Mouse (Mus musculus) kidney, adult 2 months (tissue): ENCODE results near the gene Fkbp14. TPM values are rescaled to one million over a fixed set of nuclear protein-coding genes. Genes with fewer than 3 reads are reported as not detected.
A peak's percentile ranks its signal among the peaks of the same experiment; 100 is the strongest.

Experiments
- DNase-seq: peaks from one replicate; pipeline ENCODE4 v3.0.0; 2021
- H3K27ac ChIP-seq: fragments of 200-500 bp; 2 replicates; pipeline ENCODE4 v1.5.1; 2012; ENCODE audit warnings: low read depth, low read length, control low read depth, inconsistent platforms; ENCODE audit not compliant: insufficient read depth
- H3K27me3 ChIP-seq: fragments of 200-500 bp; replicated peaks from 2 replicates; pipeline ENCODE4 v1.6.1; 2012; ENCODE audit warnings: mild to moderate bottlenecking, moderate library complexity, low read length, inconsistent platforms; ENCODE audit not compliant: control insufficient read depth, insufficient read depth
- H3K36me3 ChIP-seq: fragments of 200-500 bp; 2 replicates; pipeline ENCODE4 v1.6.1; 2012; ENCODE audit warnings: mild to moderate bottlenecking, moderate library complexity, low read length, inconsistent platforms; ENCODE audit not compliant: control insufficient read depth, insufficient read depth
- H3K4me1 ChIP-seq: fragments of 200-500 bp; 2 replicates; pipeline ENCODE4 v1.6.1; 2011; ENCODE audit warnings: low read length; ENCODE audit not compliant: control insufficient read depth, insufficient read depth
- H3K4me3 ChIP-seq: fragments of 200-500 bp; 2 replicates; pipeline ENCODE4 v1.5.1; 2011; ENCODE audit warnings: mild to moderate bottlenecking, low read depth, low read length, control low read depth; ENCODE audit not compliant: insufficient read depth
- CTCF ChIP-seq: fragments of 200-500 bp; conservative IDR thresholded peaks from 2 replicates; pipeline ENCODE4 v1.5.1; 2011; ENCODE audit warnings: low read depth, mild to moderate bottlenecking, control low read depth, low read length, moderate library complexity, mixed read lengths; ENCODE audit not compliant: insufficient read depth, insufficient read length
- POLR2A ChIP-seq: fragments of 200-500 bp; IDR thresholded peaks from one replicate; pipeline ENCODE4 v1.6.1; 2011; ENCODE audit warnings: low read depth, low read length, control low read depth
- WGBS: fragments of 180-500 bp; shearing (Covaris S2); methylation state at CpG from one replicate; pipeline ENCODE4 v1.1.7; 2018; 5-methylcytosine and 5-hydroxymethylcytosine counted together
- polyA plus RNA-seq: library from polyadenylated mRNA; depleted of rRNA; stranded (reverse); fragments of >200 nt; gene quantifications from 2 replicates; pipeline ENCODE4 v1.2.3, GENCODE M21; 2012; rRNA removed

Fkbp14 gene
- polyA plus RNA-seq, result 3.7 and 4.5 TPM in 2 replicates

DNA sequence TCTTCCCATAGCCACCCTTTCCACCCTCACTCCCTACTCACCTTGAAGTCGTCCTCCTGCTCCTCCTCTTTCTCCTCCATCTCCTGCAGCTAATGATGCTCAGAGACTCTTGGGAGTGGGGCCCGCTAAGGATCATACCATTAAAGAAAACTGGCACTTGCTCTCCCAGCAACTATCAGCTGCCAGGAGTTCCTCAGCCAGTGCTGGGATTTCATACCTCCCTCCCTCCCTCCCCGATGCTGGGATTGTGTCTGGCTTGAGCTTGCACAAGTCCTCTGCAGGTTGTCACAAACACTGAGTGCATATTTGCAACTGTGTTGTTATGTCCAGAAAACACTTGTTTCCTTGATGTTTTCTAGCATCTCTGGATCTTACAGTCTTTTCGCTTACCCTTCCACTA, at the start of gene Fkbp14:
TSS of gene Fkbp14 (minus strand) at position 101 of the 400 bp plus-strand sequence.
- Histone ChIP-seq H3K4me1 (peaks cover 21% of the 10 kb centered on the region; the same call in 1 of the 2 replicates), H3K36me3 (no peaks in the 10 kb centered on the region), H3K27me3 (no peaks in the 10 kb centered on the region), H3K4me3 (peak within 1 kb of the TSS; percentile 47), H3K27ac (peak within 1 kb of the TSS; percentile 61)
- no peak for DNase-seq
- 67% methylated on average over 4 of the region's 4 CpGs for WGBS
- TF ChIP-seq CTCF (no peak), POLR2A (no peak)

DNA sequence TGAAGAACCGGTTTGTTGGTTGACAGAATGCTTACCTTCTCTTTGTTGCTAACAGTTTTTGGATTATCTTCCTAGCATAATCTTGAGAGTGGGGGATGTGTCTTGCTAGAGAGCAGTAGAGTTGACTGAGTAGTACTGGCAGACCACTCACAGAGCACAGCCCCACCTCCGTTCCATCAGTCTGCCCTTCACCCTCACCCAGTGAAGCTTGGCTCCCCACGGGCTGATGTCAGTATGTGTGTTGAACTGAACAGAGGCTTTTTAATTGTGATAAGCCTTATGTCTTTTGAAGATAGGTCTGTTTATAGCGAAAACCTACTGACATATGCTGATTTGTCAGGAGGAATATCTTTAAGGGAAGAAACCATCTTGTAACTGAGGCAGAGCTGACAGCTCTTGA, 46.1 kb upstream of the Fkbp14 start:
- no peak for TF ChIP-seq CTCF
- no peak for TF ChIP-seq POLR2A
- Histone ChIP-seq H3K27ac (no peak overlapping the region), H3K4me1 (no peaks in the 10 kb centered on the region), H3K27me3 (no peaks in the 10 kb centered on the region), H3K36me3 (peaks cover 9% of the 10 kb centered on the region), H3K4me3 (no peak overlapping the region)
- 89% methylated on average over 4 of the region's 4 CpGs for WGBS
- no peak for DNase-seq

DNA sequence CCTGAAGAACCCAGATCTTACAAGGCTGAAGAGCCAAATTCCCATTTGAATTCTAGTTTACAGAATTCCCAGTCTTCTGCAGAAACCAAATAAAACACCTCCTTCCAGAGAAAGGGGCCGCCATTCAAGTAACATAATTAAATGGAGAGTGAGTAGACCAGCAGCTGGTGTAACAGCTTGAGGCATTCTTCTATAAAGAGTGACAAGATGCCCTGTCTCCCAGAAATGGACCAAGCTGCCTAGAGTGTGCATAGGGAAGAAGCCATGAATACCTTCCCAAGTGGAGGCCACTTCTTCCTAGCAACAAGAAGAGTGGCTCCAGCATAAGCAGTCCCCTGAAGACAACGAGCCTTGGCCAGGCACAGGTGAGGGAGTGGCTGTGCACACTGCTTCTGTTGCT, 44.8 kb upstream of the Fkbp14 start:
- Histone ChIP-seq H3K4me3 (no peak overlapping the region), H3K4me1 (no peaks in the 10 kb centered on the region), H3K27ac (no peak overlapping the region), H3K27me3 (no peaks in the 10 kb centered on the region), H3K36me3 (peaks cover 9% of the 10 kb centered on the region)
- WGBS, result 90% methylated on average over 2 of the region's 2 CpGs
- TF ChIP-seq POLR2A (no peak), CTCF (no peak)
- DNase-seq, result no peak

DNA sequence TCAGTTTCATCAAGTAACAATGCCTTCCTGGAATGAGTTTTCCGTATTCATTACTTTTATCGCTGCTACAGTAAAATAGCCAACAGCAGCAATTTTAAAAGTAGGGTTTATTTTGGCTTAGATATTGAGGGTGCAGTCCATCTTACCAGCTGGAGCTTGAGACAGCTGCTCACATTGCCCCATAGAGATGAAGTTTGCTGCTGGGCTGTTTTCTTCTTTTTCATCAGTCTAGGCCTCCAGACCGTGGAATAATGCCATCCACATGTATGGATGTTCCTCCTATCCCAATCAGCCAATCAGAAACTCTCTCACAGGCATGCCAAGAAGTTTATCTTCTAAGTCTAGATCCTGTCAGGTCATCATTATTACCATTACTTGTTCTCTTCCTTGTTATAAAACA, 42.8 kb upstream of the Fkbp14 start:
- Histone ChIP-seq H3K36me3 (peaks cover 11% of the 10 kb centered on the region), H3K27ac (no peak overlapping the region), H3K4me1 (no peaks in the 10 kb centered on the region), H3K27me3 (no peaks in the 10 kb centered on the region), H3K4me3 (no peak overlapping the region)
- 85% methylated on average over 3 of the region's 3 CpGs for WGBS
- no peak for TF ChIP-seq CTCF
- no peak for TF ChIP-seq POLR2A
- no peak for DNase-seq

DNA sequence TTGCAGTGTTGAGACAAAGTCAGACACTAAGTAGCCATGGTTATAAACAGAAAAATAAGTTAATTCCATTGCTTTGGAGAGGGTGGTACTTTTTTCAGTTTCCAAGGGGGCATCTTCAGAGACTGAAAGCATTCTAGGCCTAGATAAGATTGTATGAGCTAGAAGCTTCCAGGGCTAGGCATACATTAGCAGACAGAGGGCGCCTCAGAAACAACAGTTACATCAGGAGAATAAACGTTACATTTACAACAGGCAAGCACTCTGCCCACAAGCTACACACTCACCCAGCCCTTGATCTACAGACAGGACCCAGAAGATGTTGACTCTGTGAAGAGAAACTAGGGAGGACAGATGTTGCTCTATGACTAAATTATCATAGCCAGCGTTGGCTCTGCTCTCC, 34.4 kb upstream of the Fkbp14 start:
- no peak overlapping the region for H3K4me3 ChIP-seq
- DNase-seq, result peak; percentile 19
- no peaks in the 10 kb centered on the region for H3K27me3 ChIP-seq
- no peak overlapping the region for H3K27ac ChIP-seq
- no peaks in the 10 kb centered on the region for H3K4me1 ChIP-seq
- 50% methylated on average over 3 of the region's 3 CpGs for WGBS
- peaks cover 8% of the 10 kb centered on the region for H3K36me3 ChIP-seq
- TF ChIP-seq CTCF, result 0 out of 2 replicates have a peak, but pooled peaks have one; percentile 5
- no peak for TF ChIP-seq POLR2A

DNA sequence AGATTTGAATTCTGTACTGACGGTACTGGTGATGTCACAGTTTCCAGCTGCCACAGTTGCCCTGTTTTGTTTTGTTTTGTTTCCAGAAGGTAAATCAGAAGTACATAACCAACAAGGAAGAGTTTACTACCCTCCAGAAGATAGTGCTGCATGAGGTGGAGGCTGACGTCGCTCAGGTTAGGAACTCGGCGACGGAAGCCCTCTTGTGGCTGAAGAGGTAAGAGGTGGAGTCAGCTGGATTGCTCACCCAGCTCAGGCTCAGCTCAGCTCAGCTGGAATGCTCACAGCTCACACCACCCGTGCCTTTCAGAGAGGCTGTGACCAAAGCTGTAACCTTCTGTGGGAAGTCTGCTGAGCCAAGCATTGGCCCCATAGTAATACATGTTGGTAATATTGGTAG, 32.6 kb upstream of the Fkbp14 start:
- Histone ChIP-seq H3K36me3 (peaks cover 6% of the 10 kb centered on the region), H3K27me3 (no peaks in the 10 kb centered on the region), H3K4me3 (no peak overlapping the region), H3K4me1 (no peaks in the 10 kb centered on the region), H3K27ac (no peak overlapping the region)
- 33% methylated on average over 7 of the region's 7 CpGs for WGBS
- TF ChIP-seq POLR2A, result no peak
- peak; percentile 70 for TF ChIP-seq CTCF
- peak; percentile 59 for DNase-seq

DNA sequence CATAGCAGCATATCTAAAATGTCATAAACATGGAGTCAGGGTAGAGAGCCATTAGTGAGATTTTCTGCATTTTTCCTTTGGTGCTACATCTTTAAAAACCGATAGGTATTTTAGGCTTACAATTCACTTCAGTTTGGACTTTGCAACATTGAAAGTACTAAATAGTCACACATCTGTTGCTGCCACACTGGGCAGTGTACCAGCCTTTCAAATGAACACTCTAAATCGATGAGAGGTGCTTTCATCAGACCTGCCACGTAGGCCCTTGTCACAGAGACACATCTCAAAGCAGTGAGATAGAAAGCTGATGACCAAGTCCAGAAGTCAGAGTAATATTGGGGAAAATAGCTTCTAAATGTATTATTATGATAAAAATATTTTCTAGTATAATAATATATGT, 31.3 kb upstream of the Fkbp14 start:
- Histone ChIP-seq H3K27ac (no peak overlapping the region), H3K4me3 (no peak overlapping the region), H3K27me3 (no peaks in the 10 kb centered on the region), H3K36me3 (peaks cover 9% of the 10 kb centered on the region), H3K4me1 (no peaks in the 10 kb centered on the region)
- no peak for DNase-seq
- TF ChIP-seq POLR2A (no peak), CTCF (no peak)
- WGBS, result 92% methylated on average over 3 of the region's 3 CpGs
